Mouse (Mus musculus): ENCODE measurements around the gene Nrp1. TPM values are rescaled to one million over a fixed set of nuclear protein-coding genes. Genes with fewer than 3 reads are reported as not detected.

The Nrp1 gene
- total RNA-seq, 2 experiments from 2014 or later, result 9.4 to 11.7 TPM

DNA sequence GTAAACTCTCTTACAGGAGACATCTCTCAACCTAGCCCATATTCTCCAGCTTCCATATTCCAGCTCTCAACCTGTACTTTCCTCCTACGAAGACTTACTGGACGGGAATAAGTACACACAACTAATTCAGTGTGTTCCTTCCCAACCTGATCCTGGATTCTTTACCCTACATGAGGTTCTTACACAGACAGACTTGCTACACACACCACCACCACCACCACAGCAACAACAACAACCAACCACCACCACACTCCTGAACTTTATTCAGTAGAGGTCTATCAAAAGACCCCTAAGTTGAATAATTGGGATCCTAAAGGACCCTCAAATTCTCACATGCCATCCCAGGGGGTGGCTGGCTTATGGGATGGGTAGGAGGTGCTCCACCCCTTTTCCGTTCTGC, 135.4 kb downstream of the Nrp1 start:
- ATAC-seq (replicated peaks; ENCODE audit: poor library complexity), result no peak

DNA sequence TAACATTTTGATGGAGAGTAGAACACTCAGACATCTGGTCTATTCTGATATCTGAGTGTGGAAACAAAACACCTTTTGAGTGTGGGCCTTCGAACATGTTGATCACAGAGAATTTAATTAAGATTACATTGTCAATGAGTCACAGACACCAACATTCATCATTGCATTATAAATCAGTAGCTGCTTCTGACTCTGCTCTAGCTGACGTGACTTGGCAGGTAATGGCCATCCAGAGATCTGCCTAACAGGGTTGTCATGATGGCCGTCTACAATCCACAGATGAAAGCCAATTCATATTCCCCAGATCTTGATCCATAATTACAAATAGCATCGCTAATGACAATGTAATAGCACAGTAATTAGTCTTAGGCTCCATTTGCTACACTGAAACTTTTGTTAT, 140.4 kb downstream of the Nrp1 start:
- ATAC-seq (replicated peaks; ENCODE audit: poor library complexity), result no peak

DNA sequence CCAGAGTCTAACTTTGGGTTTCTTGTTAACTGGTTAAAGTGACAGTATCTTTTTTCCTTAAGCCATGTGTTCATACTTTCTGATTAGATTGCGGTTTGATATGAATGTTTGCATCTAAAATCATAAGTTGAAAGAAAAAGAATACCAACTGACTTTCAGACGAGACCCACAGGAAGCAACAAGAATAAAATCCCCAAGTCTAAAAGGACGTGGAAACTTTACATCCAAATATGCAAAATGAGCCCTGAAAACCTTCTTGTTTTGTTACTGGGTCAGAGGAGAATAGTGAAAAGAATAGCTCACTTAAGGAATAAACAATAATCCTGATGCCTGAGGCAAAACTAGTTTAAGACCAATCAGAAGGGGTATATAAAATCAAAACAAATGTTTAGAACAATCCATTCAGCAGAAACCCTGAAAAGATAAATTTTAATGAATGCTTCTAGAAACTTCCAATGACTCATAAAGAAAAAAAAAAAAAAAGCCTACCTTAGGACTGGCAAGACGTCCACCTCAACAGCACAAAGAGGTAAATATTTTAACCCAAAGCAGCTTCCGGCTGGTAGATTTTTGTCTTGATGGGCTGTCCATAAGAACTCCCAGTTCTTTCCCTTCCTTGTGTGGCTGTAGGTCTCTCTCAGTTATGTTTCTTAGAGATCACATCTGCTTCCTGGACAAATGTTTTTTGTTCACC, 145.9 kb downstream of the Nrp1 start:
- ATAC-seq (replicated peaks; ENCODE audit: poor library complexity), result no peak

DNA sequence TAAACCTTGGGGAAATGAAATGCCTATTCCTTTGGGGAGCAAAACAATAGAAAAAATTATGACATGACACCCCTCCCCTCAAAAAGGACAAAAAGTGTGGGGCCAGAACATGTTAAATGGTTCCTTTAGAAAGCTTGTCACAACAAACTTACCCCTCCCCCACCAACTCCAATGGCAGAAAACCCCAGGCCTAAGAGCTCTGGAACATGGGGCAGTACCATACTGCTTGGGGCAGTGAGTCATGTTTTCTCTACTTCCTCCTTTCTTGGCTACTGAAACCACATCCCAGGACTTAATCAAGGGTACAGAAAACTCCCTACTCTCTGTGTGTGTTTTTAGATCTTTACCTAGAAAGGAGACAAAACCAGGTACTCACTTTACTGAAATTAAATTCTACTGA, 147.5 kb downstream of the Nrp1 start:
- ATAC-seq (replicated peaks; ENCODE audit: poor library complexity), result peak; percentile 96

DNA sequence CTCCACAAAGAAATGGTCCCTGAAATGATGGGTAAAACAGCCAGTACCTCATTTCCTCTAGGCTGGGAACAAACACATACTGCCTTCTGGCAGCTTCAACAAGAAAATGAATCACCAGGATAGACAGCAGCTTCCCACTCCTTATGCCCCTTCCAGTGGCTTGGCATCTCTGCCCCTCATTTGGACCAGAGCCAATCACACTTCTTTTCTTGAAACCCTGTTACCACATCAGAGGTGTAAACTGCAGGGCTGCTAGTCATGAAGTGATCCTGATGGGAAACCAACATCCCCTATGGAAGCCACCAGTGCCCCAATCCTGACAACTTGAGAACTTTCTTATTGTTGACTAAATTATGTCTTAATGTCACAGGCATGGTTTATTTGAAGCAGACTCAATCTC, 150.3 kb downstream of the Nrp1 start:
- no peak for ATAC-seq (replicated peaks; ENCODE audit: poor library complexity)

DNA sequence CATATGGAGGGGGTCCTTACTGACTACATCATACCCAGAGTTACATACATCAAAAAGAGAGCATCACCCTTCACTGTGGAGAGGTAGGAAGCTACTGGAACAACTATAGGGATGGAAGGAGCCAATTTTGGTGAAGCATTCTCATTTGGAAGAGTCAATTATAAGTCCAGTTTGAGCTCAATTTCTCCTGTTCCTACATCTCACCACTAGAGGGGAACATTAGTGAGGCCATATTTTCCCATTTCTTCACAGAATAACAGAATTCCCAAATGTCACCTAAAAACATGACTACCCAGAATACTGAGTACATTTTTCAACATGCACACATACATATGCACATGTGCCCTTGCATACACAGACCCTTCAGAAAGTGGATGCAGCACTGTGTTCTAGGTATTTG, 152.6 kb downstream of the Nrp1 start:
- ATAC-seq (replicated peaks; ENCODE audit: poor library complexity), result no peak

DNA sequence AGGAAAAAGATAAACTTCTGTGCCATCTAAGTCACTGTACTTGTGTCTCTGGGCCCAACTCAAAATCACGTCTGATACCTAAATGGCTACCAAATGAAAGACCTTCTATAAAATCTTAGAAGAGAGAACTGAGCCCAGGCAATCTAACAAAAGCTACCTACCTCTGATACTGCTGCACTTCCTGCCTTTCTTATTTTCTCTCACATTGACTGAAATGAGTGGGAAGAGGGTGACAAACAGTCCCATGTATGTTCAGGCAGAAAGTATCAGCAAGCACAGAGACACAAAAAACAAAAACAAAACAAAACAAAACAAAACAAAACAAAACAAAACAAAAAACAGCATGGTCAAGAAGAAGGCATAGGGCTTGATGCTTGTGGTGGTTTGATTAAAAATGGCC, 153.3 kb downstream of the Nrp1 start:
- no peak for ATAC-seq (replicated peaks; ENCODE audit: poor library complexity)

DNA sequence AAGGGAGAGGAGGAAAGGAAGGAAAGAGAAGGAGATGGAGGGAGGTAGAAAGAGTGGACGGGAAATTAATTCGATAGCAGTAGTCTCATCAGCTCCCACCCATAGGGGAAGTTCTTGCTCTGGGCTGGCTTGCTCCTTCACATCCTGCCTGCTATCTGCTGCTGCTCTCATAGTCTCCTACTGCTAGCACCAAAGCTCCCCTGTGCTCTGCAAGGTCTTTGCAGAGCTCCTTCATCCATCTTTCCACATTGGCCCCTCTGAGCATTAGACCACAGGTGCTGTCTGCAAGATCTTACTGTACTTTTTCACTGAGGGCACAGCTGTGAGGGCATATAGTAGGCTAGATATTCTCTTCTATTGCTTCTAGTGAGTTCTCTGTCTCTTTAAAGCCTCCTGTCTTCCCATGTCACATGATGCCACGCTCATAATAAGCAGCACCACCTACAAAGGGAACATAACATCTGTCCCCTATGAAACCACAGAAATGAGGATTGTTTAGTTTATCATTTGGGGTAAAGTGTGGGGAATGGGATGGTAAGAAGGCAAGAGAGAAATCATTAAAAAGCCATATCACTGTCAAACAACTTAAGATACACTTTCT, 158.5 kb downstream of the Nrp1 start:
- no peak for ATAC-seq (replicated peaks; ENCODE audit: poor library complexity)

DNA sequence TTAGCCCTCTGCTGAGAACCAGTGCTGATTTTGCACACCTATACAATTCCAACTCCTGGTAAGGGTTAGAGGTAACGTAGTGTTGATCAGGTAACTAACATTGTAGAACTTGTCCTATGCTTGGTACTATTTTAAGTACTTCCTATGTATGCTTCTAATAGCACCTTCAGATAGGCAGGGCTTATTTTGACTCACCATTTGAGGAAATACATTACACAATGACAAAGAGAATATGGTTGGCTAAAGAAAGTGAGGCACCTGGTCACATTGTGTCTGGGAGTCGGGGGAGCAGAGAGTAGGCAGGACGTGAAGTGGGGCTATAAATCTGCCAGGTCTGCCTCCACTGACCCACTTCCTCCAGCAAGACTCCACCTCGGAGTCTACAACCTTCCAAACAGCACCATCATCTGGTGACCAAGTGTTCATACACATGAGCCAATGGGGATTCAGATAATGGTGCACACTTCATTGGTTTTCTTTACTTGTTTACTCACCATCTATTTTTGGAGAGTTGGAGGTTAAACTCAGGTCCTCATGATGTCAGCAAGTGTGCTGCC, 159.2 kb downstream of the Nrp1 start:
- ATAC-seq (replicated peaks; ENCODE audit: poor library complexity), result peak; percentile 83

DNA sequence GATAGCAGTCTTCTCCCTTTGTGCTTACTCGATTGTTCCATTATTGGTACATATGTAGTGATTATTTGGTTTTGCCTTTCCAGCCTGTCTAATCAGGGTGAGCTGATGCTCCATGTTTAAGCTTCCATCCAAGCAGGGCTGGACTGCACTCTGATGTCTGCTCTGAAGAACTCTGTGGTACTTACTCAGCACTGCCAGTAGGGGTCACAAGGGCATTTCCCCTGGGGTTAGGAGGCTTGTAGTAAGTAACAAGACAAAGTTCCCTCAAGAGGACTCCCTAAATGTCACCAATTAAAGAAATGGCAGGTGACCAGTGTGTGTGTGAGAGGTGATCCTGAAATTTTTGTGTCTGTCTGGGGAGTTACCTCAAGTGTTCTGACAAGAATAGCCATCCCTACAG, 161.0 kb downstream of the Nrp1 start:
- ATAC-seq (replicated peaks; ENCODE audit: poor library complexity), result peak; percentile 80

DNA sequence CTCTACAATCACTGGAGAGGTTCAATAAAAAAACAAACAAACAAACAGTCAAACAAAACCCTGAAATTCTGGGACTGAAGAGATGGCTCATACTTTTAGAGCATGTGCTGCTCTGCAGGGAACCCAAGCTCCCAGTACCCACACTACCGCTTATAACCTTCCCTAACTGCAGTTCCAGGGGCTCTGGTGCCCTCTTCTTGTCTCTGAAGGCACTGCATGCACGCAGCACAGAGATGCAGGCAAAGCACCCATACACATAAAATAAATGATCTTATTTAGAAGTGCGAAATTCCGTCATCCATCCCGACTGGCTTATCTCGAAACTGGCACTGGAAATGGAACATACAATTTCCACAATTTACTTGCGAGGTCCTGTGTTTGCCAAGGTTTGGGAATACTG, 165.4 kb downstream of the Nrp1 start:
- peak; percentile 76 for ATAC-seq (replicated peaks; ENCODE audit: poor library complexity)

DNA sequence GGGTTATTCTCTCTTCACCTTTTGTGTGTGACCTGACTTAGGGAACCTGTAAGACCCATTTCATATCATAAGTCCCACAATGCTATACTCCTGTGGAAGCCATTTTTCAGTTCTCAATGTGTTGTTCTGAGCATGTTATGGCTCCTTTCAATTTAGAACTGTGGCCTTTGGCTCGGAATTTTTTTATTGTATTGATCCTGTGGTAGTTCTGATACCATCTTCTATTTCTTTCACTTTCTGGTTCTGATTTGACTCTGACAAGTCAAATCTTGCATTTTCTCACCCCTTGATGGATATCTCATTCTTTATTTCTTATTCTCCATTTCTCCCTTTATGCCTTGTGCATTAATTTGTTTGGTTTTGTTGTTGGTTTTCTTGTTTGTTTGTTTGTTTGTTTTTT, 167.5 kb downstream of the Nrp1 start:
- ATAC-seq (replicated peaks; ENCODE audit: poor library complexity), result no peak

DNA sequence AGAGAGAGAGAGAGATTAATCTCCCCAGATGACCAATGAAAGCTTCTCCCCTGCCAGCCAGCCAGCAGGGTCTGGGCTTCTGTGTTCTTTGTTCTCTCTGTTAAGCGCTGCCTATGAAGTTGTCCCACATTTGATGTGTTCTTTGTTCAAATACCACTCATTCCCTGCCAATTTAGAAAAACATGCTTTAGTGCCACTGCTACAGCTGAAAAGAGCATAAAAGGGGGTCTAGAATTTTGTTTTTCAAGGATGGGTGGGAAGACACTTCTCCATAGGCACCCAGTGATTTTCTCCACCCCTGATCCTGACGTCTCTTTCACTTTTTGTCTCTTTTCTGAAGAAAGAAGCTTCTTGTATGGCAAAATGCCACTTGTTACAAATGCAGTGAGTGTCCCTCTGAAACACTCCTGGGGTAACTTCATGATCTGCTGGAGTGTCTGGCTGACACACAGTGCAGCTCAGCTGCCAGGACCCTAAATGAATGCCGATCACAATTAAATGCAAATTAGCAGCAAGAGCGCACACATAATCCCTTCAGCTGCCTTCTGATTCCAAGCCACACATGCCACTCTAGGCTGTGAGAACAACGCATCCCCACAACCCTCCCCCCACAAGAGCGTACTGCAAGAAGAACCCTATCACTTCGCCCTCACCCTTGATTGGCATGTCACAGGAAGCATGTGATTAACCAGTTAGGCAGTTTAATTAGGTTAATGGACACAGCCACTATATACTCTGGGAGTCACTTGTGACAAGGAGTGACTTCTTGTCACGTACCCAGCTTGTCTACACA, 170.4 kb downstream of the Nrp1 start:
- no peak for ATAC-seq (replicated peaks; ENCODE audit: poor library complexity)

DNA sequence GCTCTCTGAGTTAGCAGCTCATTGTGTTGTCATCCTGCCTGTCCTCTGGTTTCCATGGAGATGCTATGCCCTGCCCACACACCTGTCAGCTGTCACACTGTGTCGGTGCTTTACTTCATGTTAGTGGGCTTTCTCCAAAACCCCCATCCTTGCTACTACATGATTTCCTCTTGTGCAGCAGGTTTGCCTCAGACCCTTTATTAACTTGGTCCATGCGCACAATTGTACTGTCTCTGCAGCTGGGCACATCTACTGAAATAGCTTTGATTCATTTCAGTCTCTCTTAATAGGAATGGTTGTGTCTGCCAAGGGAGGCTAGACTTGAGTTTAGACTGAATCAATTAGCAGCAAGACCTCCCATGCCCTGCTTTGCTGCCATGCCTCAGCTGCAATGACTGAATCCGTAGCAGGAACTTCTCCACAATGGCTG, 176.1 kb downstream of the Nrp1 start:
- no peak for ATAC-seq (replicated peaks; ENCODE audit: poor library complexity)

DNA sequence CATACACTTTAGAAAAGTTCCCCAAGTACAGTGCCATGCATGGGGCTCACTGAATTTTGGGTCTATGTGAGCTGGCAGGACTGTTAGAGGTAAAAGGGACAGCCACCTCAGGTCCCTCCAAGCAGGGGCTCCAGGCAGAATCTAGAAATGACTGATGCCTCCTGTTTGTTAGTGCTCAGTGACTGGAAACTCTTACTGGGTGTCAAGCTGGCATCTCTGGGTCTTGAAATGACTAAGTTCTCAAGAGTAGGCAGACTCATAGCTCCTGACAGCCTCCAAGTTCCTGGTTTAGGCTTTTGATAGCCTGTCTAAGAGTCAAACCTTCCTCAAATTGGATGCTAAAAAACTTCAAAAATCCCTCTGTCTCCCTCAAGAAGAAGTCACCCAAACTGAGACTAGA, 177.3 kb downstream of the Nrp1 start:
- no peak for ATAC-seq (replicated peaks; ENCODE audit: poor library complexity)

DNA sequence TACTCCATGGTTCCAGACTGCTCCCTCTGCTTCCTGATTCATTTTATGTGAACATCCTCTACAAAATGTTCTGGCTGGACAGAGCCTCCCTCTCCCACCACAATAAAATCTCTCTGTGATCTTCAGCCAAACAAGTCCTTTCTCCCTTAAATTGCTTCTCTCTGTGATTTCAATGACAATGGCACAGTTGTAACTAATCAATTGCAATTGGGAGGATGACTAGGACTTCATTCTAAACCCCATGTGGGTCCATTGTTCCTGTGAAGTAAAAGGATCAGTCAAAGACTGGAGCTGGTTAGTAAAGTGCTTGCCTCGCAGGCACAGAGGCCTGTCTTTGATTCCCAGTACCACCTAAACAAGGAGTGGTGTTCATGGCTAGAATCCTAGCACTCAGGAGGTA, 180.0 kb downstream of the Nrp1 start:
- ATAC-seq (replicated peaks; ENCODE audit: poor library complexity), result no peak

DNA sequence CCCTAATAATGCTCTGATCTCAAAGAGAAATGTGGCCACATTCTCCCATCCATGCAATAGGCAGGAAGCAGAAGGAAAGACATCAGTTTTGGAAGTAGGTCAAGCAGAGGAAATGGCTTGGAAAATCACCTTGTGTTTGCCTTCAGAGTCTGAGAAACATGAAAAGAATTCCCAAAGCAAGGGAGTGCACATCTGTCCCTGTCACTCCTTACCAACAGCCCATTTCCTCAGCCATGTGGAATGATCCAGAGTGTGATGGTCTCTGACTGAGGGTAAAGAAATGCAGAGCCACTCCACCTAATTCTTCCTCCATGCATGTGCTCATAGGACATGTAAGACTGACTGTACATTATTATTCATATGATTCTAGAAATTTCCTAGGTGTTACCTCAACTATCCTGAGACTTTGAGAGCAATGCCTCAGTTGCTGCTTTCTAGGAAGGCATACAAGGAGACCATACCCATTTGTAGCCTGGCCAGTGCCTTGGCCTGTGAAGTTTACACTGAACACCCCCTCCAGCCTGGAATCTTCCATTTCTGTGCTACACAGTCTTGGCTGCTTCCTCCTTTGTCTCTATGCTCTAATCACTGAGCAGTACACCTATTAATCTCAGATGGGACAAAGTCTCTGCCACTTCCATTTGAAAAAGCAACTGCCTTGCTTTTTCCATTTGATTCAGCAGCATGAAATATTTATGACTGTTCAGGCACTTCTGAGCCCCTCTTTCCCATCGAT, 183.1 kb downstream of the Nrp1 start:
- no peak for ATAC-seq (replicated peaks; ENCODE audit: poor library complexity)

DNA sequence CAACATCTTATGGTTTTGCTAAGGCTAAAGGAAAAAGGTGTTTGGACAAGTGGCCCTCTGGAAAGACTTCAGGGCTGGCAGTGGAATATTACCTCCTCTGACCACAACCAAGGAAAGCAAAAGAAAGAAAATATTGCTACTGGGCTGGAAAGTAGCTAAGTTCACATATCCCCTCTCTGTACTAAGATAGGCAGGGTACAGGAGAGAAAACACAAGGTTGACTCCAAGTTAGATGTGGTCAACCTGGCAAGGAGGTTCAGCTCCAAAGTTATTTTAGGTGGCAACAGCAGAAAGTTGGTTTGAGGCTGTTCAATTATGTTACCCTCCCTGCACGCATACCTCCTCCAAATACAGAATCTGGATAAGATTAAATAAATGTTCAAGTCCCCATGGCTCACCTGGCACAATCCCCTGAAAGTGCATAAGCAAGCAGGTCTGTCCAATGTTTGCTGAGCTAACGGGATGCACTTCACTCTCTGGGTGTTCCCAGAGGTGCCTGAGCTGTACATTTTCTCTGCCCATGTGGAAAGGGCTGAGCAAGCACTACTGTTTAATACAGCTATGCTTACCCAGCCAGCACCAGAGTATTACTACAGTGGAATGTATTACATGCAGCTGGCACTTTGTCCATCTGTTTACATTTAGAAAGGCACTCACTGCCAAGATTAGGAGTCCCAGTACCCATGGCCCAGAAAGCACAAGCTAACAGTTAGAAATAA, 185.9 kb downstream of the Nrp1 start:
- no peak for ATAC-seq (replicated peaks; ENCODE audit: poor library complexity)

DNA sequence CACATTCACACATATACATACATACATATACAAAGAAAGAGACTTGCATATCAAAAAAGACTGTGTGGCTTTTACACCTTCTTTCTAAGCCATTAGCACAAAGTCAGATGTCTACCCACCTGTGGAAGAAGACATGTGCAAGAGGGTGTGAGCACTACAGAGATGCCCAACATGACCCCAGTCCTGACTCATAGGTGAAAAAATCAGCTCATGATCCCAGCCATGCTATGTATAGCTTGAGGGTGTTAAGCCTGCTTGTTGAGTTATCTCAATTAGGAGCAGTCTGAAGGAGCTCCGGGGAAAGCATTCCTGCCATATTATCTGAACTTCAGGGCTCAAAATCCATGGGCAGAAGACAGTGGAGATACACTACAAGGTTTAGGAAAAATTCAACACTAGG, 187.9 kb downstream of the Nrp1 start:
- no peak for ATAC-seq (replicated peaks; ENCODE audit: poor library complexity)

DNA sequence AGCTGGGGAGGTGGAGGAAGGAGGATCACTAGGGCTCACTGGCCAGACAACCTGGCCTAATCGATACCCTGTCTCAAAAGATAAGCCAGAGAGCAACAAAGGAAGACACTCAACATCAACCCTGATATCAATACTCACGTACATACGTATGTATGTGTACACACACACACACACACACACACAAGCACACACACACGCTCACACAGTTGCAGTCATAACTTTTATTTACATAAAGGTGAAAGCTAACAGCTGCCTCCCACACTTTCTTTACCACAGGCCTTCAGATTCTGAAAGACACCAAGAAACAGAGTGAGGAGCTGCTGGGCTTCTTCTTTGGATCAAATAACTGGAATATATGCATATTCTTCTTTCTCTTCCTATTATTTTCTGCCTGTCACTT, 189.0 kb downstream of the Nrp1 start:
- ATAC-seq (replicated peaks; ENCODE audit: poor library complexity), result no peak

DNA sequence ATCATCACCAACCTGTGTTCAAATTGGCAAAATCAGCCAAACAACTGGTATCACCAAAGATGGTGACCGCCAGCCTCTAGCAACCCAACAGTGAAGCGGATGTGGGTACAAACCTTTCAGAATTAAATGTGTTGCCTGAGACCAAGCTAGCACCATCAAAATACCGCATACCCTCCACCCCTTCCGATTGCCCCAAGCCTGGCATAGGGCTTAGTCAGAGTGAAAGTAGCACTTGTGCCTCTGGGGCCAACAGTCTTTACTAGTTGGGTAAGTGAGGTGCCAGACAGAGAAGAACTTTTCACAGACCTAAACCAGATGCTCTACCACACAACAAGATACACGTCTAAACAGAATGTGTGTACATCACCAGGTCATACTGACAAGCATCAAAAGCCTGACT, 191.3 kb downstream of the Nrp1 start:
- ATAC-seq (replicated peaks; ENCODE audit: poor library complexity), result no peak

All from megakaryocyte progenitor cell, adult 5-6 weeks (primary cell).